Mouse (Mus musculus): ENCODE results near the gene Car5b.

- TF ChIP-seq POLR2A (IDR thresholded peaks at IDR 0.05; ENCODE audit: insufficient read length, low read depth) (no peak), MYOG (IDR thresholded peaks at IDR 0.05; ENCODE audit: control insufficient read depth in 1 of 3, insufficient read depth in 1 of 3, insufficient read length in 2 of 3, low read depth in 2 of 3) (no peak), CEBPB (IDR thresholded peaks at IDR 0.05; ENCODE audit: insufficient read depth, poor library complexity, severe bottlenecking) (no peak), USF1 (IDR thresholded peaks at IDR 0.05; ENCODE audit: low read depth) (no peak), E2F4 (IDR thresholded peaks at IDR 0.05; ENCODE audit: insufficient read depth) (no peak), MAX (IDR thresholded peaks at IDR 0.05; ENCODE audit: low read depth) (no peak), MYOD1 (IDR thresholded peaks at IDR 0.05; ENCODE audit: control insufficient read depth in 1 of 3, insufficient read length in 2 of 3, low read depth in 2 of 3) (no peak), POLR2AphosphoS2 (IDR thresholded peaks at IDR 0.05; ENCODE audit: insufficient read length, low read depth) (no peak), REST (IDR thresholded peaks at IDR 0.05; ENCODE audit: insufficient read depth, insufficient read length) (no peak), TCF12 (IDR thresholded peaks at IDR 0.05; ENCODE audit: insufficient read depth, poor library complexity, severe bottlenecking) (no peak)
These were observed 40.0 kb downstream of the Car5b start for GRCm38 (mm10) chrX:163987718-163988374.

Measured in myocyte (in vitro differentiated cells).